Comparison of ENCODE assay signal across 29 mouse cellular contexts in the genomic region with DNA sequence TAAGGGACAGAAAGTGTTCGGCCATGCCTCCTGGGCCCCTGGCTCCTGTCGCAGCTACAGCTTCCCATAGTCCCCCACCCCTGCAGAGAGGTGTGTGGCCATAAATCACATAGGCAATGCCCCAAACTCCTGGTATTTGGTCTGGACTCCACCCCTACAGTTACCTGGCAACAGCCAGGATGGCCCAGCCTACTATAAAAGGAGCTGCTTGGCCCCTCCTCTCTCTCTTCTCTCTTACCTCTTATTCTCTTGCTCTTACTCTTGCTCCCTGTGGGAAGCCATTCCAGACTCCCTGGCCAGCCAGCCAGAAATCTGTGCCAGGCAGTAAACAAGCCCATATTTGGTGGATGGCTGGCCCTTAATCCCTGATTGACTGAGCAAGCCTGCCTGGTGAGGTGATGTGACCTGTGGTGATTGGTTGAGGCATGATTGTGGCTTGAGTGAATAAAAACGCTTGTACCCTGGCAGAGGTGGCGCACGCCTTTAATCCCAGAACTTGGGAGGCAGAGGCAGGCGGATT. TPM values are rescaled to one million over a fixed set of nuclear protein-coding genes. Genes with fewer than 3 reads are reported as not detected.
DNase-seq lines count a peak whose midpoint lies in the region; ATAC-seq and TF ChIP-seq lines count a peak whose summit lies in the region.
"Had no signal": no experiment of that assay in that cellular context is flagged by ENCODE, and none has a peak within 500 bp of the region (broad histone marks: within the 10 kb centered on the region; RNA-seq: fewer than 3 reads in every experiment).

No protein-coding gene starts in this region.

- no peak for TF ChIP-seq CTCF in kidney, postnatal 0 days (IDR thresholded peaks at IDR 0.05; ENCODE audit: low read depth)
- no peak for TF ChIP-seq CTCF in intestine, postnatal 0 days (IDR thresholded peaks at IDR 0.05; ENCODE audit: low read depth)

- H3K4me1 ChIP-seq in kidney, postnatal 0 days (replicated peaks; ENCODE audit: insufficient read depth, low read length) = no peaks in the 10 kb centered on the region
- H3K4me1 ChIP-seq in intestine, postnatal 0 days (replicated peaks; ENCODE audit: control insufficient read depth, insufficient read depth, low read length) = no peaks in the 10 kb centered on the region
- H3K4me1 ChIP-seq in hindbrain, embryonic 11.5 days (replicated peaks; ENCODE audit: control insufficient read depth, insufficient read depth, low read length) = no peaks in the 10 kb centered on the region

- no peaks in the 10 kb centered on the region for H3K27me3 ChIP-seq in kidney, postnatal 0 days (ENCODE audit: insufficient read depth, low read length)
- H3K27me3 ChIP-seq in intestine, postnatal 0 days (replicated peaks; ENCODE audit: control insufficient read depth, insufficient read depth, low read length) = no peaks in the 10 kb centered on the region
- no peaks in the 10 kb centered on the region for H3K27me3 ChIP-seq in hindbrain, embryonic 11.5 days (ENCODE audit: control insufficient read depth, insufficient read depth, low read length)
- H3K27me3 ChIP-seq: embryonic facial prominence, embryonic 12.5 days; heart, embryonic 15.5 days; intestine, embryonic 15.5 days; liver, embryonic 13.5 days; lung, embryonic 15.5 days had no signal

- no peak overlapping the region for H3K9ac ChIP-seq in kidney, postnatal 0 days (ENCODE audit: low read depth, low read length)
- H3K9ac ChIP-seq in intestine, postnatal 0 days (ENCODE audit: low read depth, low read length) = no peak overlapping the region
- H3K9ac ChIP-seq in hindbrain, embryonic 11.5 days (ENCODE audit: low read depth, low read length) = no peak overlapping the region
- H3K9ac ChIP-seq: embryonic facial prominence, embryonic 12.5 days; heart, embryonic 15.5 days; hindbrain, embryonic 12.5 days; intestine, embryonic 15.5 days; liver, embryonic 13.5 days; lung, embryonic 15.5 days had no signal

- no peak for DNase-seq in kidney, postnatal 0 days (ENCODE audit: low spot score)
- DNase-seq in kidney, postnatal 4 days = no peak
- DNase-seq in lung, postnatal 36 days = peak; percentile 37
- no peak for DNase-seq in lung, postnatal 14 days
- DNase-seq in Muller cell, postnatal 12 days (ENCODE audit: inconsistent ontology term) = peak; percentile 32
- peak; percentile 54 for DNase-seq in adipocyte (ENCODE audit: low spot score)
- no peak for DNase-seq in hindbrain, embryonic 11.5 days (ENCODE audit: low spot score)
- DNase-seq: B cell, adult 2 months; cerebellum, adult 9-10 months; cerebellum, postnatal 36 days; gastrocnemius, postnatal 14 days; kidney, adult 8-10 months; kidney, postnatal 14 days; liver, embryonic 13.5 days; right cerebral cortex, adult 18-20 months; right cerebral cortex, postnatal 4 days; thymus, postnatal 4 days had no signal

- H3K4me2 ChIP-seq in kidney, postnatal 0 days (ENCODE audit: low read length) = no peak overlapping the region
- H3K4me2 ChIP-seq in intestine, postnatal 0 days (replicated peaks; ENCODE audit: low read depth) = no peak overlapping the region
- H3K4me2 ChIP-seq in hindbrain, embryonic 11.5 days (replicated peaks; ENCODE audit: low read depth, low read length) = no peak overlapping the region
- H3K4me2 ChIP-seq: embryonic facial prominence, embryonic 12.5 days; heart, embryonic 15.5 days; hindbrain, embryonic 12.5 days; intestine, embryonic 15.5 days; liver, embryonic 13.5 days; lung, embryonic 15.5 days; midbrain, embryonic 11.5 days had no signal

- 0 out of 2 replicates have a peak, but pooled peaks have one; percentile 29 for ATAC-seq in kidney, postnatal 0 days (replicated peaks; ENCODE audit: low FRiP score, low read depth)
- no peak for ATAC-seq in intestine, postnatal 0 days
- ATAC-seq in hindbrain, embryonic 11.5 days (ENCODE audit: low FRiP score) = no peak
- ATAC-seq: forebrain, embryonic 14.5 days; hindbrain, postnatal 0 days; intestine, embryonic 15.5 days; midbrain, embryonic 16.5 days had no signal

- no peak overlapping the region for H3K27ac ChIP-seq in kidney, postnatal 0 days
- H3K27ac ChIP-seq in intestine, postnatal 0 days (ENCODE audit: low read depth, low read length) = no peak overlapping the region
- H3K27ac ChIP-seq in hindbrain, embryonic 11.5 days (ENCODE audit: low read depth, low read length) = no peak overlapping the region
- H3K27ac ChIP-seq: embryonic facial prominence, embryonic 12.5 days; heart, embryonic 15.5 days; hindbrain, embryonic 12.5 days; hindbrain, postnatal 0 days; intestine, embryonic 15.5 days; left cerebral cortex, adult 2 months; liver, embryonic 13.5 days; lung, embryonic 15.5 days had no signal

- no peak overlapping the region for H3K4me3 ChIP-seq in kidney, postnatal 0 days (replicated peaks; ENCODE audit: low read depth, low read length)
- H3K4me3 ChIP-seq in intestine, postnatal 0 days (ENCODE audit: low read depth, low read length) = no peak overlapping the region
- H3K4me3 ChIP-seq in hindbrain, embryonic 11.5 days (ENCODE audit: low read depth, low read length) = no peak overlapping the region
- H3K4me3 ChIP-seq: embryonic facial prominence, embryonic 12.5 days; heart, embryonic 15.5 days; hindbrain, embryonic 12.5 days; intestine, embryonic 15.5 days; left cerebral cortex, adult 2 months; liver, embryonic 13.5 days; lung, embryonic 15.5 days had no signal

- no peaks in the 10 kb centered on the region for H3K9me3 ChIP-seq in kidney, postnatal 0 days (replicated peaks; ENCODE audit: low read length)
- H3K9me3 ChIP-seq in intestine, postnatal 0 days (ENCODE audit: control insufficient read depth) = no peaks in the 10 kb centered on the region
- H3K9me3 ChIP-seq in hindbrain, embryonic 11.5 days (ENCODE audit: control insufficient read depth, low read length) = no peaks in the 10 kb centered on the region
- H3K9me3 ChIP-seq: G1E; heart, embryonic 15.5 days; hindbrain, embryonic 12.5 days; intestine, embryonic 15.5 days; liver, embryonic 13.5 days; lung, embryonic 15.5 days had no signal

- no peaks in the 10 kb centered on the region for H3K36me3 ChIP-seq in kidney, postnatal 0 days (ENCODE audit: insufficient read depth, low read length)
- H3K36me3 ChIP-seq in intestine, postnatal 0 days (ENCODE audit: control insufficient read depth, insufficient read depth) = no peaks in the 10 kb centered on the region
- H3K36me3 ChIP-seq in hindbrain, embryonic 11.5 days (ENCODE audit: control insufficient read depth, insufficient read depth, low read length) = no peaks in the 10 kb centered on the region
- H3K36me3 ChIP-seq: embryonic facial prominence, embryonic 12.5 days; G1E; heart, embryonic 15.5 days; hindbrain, embryonic 12.5 days; intestine, embryonic 15.5 days; liver, embryonic 13.5 days; lung, embryonic 15.5 days had no signal

- WGBS in kidney, postnatal 0 days = 80% methylated on average over 6 of the region's 6 CpGs
- whole genome bisulfite sequencing in intestine, postnatal 0 days = 70% methylated on average over 6 of the region's 6 CpGs
- 89% methylated on average over 6 of the region's 6 CpGs for WGBS in hindbrain, embryonic 11.5 days

RNA-seq across cellular contexts. Expression of gene Nap1l1, which starts 56.4 kb away (rescaled TPM):
- polyA plus RNA-seq in kidney, postnatal 0 days (2015; fragmentation: Nextera tagmentation; extraction: Ambion mirVana) = 171 and 174 TPM in 2 replicates
- polyA plus RNA-seq in intestine, postnatal 0 days (2015; fragmentation: Nextera tagmentation; extraction: Ambion mirVana) = 62.1 and 64.2 TPM in 2 replicates
- polyA plus RNA-seq in hindbrain, embryonic 11.5 days (2014; fragmentation: Nextera tagmentation; extraction: Ambion mirVana) = 372 and 407 TPM in 2 replicates

Comparison
In these comparisons a context has a peak if more than half of its experiments do, and no peak if none do; other contexts are left out.
1. DNase-seq: peak in lung, postnatal 36 days (single experiment), Muller cell, postnatal 12 days (single experiment) and adipocyte (single experiment); none in kidney, postnatal 0 days (single experiment), kidney, postnatal 4 days (0 of 2), lung, postnatal 14 days (single experiment) and hindbrain, embryonic 11.5 days (single experiment).